Mouse (Mus musculus) bone marrow macrophage, adult 2 months (primary cell): ENCODE results near the gene Pigh.

Source experiments
- CTCF ChIP-seq: IDR thresholded peaks from 2 replicates; pipeline ENCODE4 v1.5.1; 2012; ENCODE audit warnings: low read depth, mild to moderate bottlenecking, low read length, moderate library complexity
- POLR2A ChIP-seq: IDR thresholded peaks from 2 replicates; pipeline ENCODE4 v1.6.1; 2012; ENCODE audit warnings: mild to moderate bottlenecking, low read depth, low read length, borderline replicate concordance

GRCm38 (mm10) chr12:79034331-79034730 lies 55.1 kb downstream of the Pigh start:
- TF ChIP-seq CTCF (no peak), POLR2A (no peak)
